Mouse (Mus musculus): ENCODE measurements around the gene Bin2.
"Not testable (repeated sequence)": the region's sequence is repeated elsewhere in the genome, so short reads cannot be mapped to it uniquely, and the experiment has no call there.

The Bin2 gene

DNA sequence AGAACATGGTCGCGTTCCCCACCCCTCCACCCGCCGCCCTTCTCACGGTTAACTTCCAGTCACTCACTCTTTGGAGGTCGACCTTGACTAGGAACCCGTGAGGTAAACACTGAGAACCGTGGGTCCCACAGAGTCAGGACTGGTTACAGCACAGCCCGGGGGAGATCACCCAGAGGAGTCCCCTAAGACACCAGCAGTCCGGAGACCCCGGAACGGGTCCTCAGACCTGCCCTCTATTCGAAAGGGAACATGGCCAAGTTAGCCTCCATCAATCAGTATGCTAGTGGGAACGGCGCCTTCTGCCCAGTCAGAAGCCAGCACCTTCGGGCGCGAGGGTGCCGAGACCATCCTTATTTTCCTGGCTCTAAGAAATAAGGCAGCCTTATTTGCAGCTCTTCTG is 53.1 kb downstream of the Bin2 start:
- DNase-seq (ENCODE audit: low spot score in 2 of 2) = no peak

DNA sequence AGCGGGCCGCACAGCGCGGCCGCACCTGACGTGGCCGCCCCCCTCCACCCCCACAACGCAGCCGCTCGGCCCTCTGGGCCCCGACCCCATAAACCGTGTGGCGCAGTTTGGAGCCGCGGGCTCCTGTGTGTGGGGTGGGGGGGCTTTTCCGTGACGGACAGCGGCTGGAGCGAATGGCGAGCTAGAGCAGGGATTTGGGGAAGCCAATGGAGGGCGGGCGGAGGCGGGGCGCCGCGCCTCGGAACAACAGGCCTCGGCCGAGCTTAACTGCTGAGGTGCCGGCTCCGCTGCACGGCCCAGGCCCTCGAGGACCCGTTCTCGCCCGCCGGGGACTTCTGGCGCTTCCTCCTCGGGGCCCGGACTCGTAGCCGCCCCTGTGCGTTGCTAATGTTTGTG is 53.5 kb downstream of the Bin2 start:
- peak; percentile 74 to 83 for DNase-seq (ENCODE audit: low spot score in 2 of 2)

DNA sequence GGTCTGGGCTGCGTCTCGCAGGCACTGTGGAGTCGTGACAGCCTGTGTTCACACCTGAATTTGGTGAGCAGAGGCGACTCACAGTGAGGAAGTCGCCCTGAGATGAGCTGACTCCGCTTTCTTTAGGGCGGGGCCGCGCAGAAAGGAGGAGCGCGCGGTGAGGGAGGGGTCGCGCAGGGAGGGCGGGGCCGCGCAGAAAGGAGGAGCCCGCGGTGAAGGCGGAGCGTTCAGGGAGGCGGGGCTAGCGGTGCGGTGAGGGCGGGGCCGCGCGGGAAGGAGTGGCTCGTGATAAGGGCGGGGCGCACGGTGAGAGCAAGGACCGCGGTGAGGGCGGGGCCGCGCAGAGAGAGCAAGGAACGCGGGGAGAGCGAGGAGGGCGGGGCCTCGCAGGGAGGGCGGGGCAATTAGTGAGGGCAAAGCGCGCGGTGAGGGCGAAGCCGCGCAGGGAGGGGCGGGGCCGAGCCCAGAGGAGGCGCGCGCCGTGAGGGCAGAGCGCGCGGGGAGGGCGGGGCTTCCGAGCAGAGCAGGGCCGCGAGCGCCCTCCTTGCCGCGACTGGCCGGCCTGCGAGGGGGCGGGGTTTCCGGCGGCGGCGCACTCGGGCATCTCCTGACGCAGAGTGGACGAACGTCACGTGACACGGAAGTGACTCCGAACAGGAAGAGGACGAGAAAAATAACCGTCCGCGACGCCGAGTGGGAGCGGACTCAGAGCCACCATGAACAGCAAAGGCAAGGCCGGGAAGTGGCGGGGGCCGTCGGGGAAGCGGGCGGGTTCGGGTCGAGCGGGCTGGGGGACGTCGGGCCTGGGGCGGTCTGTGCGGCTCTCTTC is 54.1 kb downstream of the Bin2 start, which contains the start of gene Dazap2:
Gene Dazap2, plus strand, starts transcription at position 354 of the 829 bp plus-strand sequence.
- peak; percentile 98 for DNase-seq (ENCODE audit: low spot score in 2 of 2)

DNA sequence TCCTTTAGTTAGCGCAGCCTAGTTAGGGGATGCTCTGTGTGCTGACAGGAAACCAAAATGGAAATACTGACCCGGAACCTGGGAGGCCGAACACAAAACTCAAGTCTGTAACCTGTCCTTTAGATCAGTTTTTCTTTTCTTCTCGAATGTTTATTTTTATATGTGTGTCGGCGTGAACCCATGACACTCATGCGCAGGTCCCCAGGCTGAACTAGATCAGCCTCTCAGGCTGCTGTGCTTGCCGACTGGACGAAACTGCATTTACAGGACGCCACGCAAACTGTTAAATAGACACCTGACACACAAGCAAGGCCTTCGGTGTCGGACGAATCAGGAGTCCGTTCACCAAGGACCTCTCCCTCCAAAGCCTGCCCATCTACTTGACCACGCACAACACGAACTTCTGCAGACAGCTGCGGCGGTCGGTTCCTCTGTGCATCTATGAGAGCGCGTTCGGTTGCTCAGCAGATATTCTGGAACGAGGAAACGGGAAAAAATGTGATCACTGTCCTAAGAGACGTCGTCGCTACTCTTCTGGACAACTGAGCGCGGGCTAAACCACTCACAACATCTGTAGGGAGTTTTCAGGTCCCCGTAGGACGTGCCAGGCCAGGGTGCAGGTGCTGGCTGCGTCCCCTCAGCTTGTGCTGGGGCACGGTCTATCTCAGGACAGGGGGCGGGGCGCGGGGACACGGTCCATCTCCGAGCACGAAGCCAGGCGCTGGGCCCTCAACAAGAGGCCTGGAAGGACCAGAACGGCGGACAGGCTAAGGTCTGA is 54.9 kb downstream of the Bin2 start:
- DNase-seq (ENCODE audit: low spot score in 2 of 2) = no peak

DNA sequence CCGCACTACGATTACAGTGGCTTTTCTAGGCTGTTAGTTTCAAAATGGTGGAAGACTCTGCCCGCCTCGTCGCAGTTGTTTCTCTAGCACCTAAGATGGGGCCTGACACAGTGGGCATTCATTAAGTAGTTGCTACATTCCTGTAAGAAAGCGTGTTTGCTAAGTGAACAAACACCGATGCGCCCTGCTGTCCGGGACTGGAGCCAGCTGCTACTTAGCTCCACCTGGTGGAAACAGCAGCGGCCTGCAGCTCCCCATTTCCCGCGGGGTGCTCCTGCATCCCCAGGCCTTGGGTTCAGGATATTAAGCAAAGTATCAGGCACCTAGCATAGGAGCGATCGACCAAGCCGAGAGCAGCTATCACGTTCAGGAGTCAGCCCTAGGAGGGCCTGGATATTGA is 55.8 kb downstream of the Bin2 start:
- DNase-seq (ENCODE audit: low spot score in 2 of 2) = peak; percentile 62 to 72

DNA sequence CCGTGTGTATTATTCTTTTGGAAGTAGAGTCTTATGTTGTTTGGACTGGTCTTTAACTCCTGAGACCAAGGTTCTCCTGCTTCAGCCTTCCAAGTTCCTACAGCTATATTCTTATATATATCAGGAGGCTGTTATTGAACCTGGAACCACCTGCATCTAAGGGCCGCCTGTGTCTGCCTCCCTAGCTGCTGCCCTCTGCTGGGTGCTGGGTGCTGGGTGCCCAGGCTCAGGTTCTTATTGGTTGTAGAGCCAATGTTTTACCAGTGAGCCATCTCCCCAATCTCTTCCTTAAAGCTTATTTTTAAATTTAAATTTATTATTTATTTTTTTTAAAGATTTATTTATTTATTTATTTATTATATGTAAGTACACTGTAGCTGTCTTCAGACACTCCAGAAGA is 56.9 kb downstream of the Bin2 start:
- peak in 1 of 2 experiments; percentile 47 for DNase-seq (ENCODE audit: low spot score in 2 of 2)

DNA sequence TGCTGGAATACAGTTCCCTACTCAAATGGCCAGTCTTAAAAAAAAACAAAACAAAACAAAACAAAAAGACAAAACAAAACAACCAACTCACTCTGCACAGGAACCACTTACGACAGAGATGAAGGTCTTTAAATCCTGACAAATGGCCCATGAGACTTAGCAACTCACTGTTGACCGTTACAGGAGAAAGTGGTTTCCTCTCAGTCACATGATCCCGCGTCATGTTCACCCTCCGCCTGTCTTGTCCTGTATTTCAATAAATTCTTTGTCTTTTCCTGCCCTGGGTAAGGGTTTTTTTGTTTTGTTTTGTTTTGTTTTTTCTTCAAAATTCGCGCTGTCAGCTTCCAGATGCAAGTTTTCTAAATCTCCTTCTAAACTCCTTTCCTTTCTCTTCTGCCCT is 57.4 kb downstream of the Bin2 start:
- DNase-seq (ENCODE audit: low spot score in 2 of 2) = no peak

DNA sequence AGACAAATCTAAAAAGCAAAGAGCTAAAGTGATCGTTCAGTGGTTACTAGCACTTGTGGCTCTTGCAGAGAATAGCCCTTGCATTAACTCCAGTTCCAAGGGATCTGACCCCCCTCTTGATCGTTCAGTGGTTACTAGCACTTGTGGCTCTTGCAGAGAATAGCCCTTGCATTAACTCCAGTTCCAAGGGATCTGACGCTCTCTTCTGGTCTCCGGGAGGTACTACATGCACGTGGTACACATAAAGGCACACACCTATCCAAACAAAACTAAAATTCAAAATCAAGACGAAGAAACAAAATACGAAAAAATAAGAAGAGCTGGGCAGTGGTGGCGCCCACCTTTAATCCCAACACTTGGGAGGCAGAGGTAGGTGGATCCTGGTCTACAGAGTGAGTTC is 62.7 kb downstream of the Bin2 start:
- not testable (repeated sequence) for DNase-seq (ENCODE audit: low spot score in 2 of 2)

DNA sequence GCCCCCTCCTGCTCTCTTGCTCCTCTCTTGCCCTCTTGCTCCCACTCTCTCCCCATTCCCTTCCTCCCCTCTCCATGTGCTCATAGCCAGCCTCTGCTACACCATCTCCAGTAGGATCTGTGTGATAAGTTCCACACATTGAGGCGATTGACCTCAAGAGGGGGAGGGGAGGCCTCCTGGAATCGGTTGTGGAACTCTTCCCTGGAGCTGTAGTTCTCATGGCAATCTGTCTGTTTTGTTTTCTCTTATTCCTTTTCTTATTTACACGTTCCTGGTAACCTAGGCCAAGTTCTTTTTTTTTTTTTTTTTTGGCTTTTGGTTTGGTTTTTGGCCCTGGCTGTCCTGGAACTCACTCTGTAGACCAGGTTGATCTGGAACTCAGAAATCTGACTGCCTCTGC is 67.7 kb downstream of the Bin2 start:
- DNase-seq (ENCODE audit: low spot score in 2 of 2) = no peak

DNA sequence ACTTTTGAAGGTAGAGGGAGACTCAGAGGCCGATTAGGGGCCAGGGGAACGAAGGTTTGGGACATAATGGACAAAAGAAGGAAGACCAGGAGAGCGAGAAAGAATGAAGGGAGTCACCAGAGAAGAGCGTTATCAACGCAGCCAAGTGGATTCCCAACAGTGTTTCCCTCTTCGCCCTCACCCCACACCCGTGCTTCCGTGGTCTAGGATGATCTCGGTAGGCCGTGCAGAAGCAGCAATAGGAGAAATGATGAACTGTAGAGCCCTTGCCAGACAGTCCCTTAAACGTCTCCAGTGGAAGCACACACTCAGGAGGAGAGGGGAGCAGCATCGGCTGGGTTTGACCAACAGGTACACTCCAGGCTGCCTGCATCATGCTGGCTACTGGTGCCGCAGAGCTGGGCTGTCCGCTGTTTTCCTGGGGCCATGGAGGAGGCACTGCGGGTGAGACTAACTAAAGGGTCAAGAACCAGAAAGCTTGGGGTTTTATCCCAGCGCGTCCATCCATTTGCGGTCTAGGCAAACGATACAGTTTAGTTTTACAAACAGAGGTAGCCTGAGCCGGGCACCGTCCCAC is 68.6 kb downstream of the Bin2 start:
- no peak for DNase-seq (ENCODE audit: low spot score in 2 of 2)

DNA sequence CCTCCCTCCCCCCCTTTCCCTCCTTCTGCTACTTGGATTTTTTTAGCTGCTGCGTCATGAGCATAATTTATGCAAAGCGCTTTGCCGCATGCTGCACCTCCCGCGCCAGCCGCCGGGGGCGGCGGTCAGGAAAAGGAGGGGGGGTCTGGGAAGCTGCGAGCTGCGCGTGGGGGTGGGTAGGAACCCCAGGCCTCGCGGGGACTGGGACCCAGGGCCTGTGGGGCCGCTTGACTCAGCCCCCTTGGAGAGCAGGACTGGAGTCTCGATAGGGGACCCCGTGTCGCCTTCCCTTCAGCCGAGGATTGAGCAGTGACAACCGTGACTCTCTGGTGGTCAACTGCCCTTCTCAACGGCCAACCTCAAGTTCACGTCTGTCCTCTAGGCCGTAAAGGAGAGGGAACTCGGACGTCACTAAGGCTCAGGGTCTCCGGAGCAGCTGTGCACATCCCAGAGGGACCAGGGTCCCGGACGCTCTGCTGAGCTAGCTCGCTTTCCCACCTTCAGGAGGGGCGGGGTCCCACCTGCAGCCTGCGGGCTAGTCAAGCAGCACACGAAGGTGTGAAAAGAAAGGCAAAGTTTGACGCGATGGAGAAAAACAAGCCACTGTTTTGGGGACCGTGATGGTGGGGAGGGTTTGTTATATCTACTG is 69.2 kb downstream of the Bin2 start:
- peak; percentile 73 to 81 for DNase-seq (ENCODE audit: low spot score in 2 of 2)

DNA sequence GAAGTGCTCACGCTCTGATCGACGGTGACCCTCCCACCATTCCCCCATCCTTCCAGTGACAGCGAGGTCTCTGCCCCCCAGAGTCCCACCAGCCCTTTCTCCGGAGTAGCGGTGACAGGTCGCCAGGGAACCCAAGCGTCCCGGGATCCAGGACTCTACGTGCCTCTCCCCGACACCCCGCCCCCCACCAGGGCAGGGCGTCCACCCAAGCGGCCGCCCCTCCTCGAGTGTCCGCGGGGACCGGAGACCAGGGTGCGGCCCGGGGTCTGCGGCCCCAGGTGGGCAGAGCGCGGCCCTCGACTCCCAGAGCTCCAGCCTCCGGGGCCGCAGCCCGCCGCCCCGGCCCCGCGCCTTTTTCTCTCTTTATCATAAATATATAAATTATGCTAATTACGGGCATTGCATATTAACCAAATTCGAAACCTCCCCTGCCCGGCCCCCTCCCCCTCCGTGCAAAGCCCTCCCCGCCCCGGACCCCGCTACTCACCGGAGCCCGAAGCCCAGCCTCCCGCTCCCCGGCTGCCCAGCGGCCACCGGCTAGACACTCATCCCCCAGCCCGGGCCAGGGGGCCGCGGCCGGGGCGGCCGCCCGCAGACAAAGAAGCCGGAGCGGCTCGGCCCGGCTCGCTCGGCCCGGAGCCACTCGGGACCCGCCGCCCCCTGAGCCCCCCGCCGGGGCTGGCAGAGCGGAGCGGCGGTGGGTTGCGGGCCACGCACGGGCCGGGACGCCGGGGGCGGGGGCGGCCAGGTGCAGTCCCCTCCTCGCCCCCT is 69.9 kb downstream of the Bin2 start, which contains the start of gene Pou6f1:
Gene Pou6f1, minus strand, starts transcription at position 709 of the 771 bp plus-strand sequence.
- no peak for DNase-seq (ENCODE audit: low spot score in 2 of 2)

DNA sequence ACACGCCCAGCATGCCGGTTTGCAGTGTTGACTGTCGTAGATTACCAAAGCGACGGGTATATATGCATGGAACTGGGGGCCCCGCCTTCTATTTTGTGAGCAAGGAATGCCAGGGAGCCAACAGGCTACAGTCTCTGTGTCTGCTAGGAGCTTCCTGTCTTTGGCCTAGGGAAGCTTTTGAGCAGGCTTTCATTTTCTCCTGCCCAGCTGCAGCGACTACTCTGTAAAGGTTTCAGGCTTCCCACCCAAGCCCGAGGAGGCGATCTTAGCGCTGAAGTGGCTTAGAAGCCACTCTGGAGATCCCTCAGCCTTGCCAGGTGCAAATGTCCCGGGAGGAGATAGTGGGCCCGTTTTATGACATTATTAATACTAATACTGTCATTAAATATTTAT is 70.5 kb downstream of the Bin2 start:
- no peak for DNase-seq (ENCODE audit: low spot score in 2 of 2)

DNA sequence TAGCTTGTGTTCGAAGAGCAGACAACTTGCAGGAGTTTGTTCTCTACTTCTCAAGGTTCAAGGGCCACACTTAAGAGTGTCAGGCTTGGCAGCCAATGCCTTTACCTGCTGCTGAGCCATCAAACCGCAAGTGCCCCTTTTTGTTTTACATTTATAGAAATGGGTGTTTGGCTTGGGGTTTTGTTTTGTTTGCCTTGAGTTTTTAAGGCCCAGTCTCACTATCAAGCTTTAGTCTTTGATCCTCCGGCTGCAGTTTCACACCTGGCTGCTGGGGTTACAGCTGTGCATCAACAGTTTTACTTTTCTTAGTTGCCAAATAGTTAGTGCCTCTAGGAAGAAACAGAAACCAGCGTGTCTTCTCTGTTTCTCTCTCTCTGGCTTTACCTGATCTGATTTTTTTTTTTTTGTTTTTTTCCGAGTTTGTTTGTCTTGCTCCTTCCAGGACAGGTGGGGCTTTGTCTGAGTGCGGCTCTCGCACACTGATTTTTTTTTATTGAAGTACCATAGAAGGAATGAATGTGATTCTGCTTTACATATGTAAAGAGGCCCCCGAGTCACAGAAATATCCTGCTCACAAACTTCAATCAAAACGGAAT is 71.0 kb downstream of the Bin2 start:
- peak; percentile 48 to 49 for DNase-seq (ENCODE audit: low spot score in 2 of 2)

DNA sequence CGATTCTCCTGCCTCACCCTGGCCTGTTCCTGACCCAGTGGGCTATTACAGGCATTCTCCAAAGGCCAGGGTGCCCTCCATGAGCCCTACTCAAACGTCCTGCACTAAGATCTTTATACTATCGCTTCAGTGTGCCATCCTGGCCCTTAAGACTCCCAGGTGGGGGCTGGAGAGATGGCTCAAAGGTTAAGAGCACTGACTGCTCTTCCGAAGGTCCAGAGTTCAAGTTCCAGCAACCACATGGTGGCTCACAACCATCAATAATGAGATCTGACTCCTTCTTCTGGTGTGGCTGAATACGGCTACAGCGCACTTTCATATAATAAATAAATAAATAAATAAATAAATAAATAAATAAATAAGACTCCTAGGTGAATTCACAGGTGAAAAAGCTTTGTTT is 76.5 kb downstream of the Bin2 start:
- no peak for DNase-seq (ENCODE audit: low spot score in 2 of 2)

Data from natural killer cell, adult 2 months (primary cell).